Mouse (Mus musculus) heart, adult 8-10 months (tissue): ENCODE data around the gene Apba1. TPM values are rescaled to one million over a fixed set of nuclear protein-coding genes. Genes with fewer than 3 reads are reported as not detected.
A peak's percentile ranks its signal among the peaks of the same experiment; 100 is the strongest.

ENCODE experiments used
- DNase-seq: peaks from one replicate; pipeline ENCODE4 v3.0.0; 2022; ENCODE audit warnings: low spot score
- total RNA-seq, 4 experiments: library from RNA; stranded (reverse); gene quantifications; 2 replicates each; pipeline ENCODE4 v1.2.4; 2022

Gene Apba1
- total RNA-seq, 4 experiments from 2014 or later = 2.7 to 3.8 (median 3.4) TPM

DNA sequence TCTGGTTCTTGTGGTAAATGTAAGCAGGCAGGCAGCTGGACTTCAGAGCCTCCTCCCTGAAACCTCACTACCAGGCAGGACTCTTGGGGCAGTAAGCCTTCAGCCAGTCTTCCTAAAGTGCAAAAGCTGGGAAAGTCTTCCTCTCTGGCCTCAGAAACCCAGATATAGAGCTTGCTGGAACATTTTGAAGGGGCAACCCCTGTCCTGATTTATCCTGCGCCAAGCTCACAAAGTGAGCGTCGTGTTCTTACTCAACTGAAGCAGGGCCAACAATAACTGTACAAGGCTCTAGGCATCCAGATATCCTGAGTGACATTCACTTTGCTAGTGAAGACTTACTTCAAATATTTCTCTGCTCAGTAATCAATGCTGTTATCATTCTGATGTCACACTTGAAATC lies 211.7 kb downstream of the Apba1 start:
- DNase-seq = no peak

DNA sequence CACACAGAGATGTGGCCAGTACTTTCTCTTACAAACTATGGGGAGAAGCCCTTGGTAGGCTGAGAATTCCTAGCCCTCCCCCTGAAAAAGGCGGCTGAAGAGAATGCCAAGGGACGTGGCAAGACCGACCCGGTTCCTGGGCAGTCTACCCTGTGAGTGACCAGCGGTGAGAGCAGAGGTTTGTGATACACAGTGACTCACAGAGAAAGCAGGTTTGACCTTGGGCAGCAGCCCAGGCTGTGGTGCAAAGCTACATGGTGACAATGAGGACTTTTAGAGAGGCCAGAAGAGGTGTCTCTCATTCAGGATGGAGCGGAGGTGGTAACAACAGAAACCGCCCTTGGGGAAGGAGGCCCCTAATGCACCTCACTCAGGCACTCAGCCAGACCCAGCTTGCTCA lies 212.7 kb downstream of the Apba1 start:
- no peak for DNase-seq

DNA sequence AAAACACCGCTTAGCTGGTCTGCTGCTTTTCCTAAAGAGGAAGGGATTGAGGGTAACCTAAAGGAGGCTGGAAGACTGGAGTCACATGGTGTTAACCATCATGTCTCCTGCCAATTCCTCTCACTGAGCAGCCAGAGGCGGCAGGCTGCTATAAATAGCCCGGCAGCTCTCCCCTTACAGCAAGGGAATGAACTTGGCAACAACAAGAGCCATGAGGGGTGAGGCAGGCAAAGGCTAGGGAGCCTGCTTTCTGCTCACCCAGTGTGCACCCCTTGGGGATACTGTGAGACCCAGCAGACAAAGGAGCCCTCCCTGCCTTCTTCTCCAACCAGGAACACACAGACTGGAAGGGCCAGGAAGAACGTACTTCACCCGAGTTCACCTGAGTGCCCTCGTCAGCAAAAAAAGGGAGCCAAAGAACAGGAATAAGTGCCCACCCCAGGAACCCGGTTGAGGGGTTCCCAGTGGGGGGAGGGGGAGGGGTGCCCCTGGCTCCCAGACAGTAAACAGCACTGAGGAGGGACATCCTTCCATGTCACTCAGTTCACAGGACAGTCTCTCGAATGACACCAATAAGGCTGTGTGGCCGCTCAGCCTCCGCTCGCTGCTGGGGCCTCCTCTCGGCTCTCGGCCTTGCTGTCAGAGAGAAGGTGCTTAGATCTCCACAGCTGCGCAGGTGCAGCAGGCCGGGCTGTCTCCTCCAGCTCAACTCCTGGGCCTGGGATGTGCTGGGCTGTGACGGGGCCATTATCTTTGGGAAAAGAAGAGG lies 214.4 kb downstream of the Apba1 start:
- DNase-seq = peak; percentile 65

DNA sequence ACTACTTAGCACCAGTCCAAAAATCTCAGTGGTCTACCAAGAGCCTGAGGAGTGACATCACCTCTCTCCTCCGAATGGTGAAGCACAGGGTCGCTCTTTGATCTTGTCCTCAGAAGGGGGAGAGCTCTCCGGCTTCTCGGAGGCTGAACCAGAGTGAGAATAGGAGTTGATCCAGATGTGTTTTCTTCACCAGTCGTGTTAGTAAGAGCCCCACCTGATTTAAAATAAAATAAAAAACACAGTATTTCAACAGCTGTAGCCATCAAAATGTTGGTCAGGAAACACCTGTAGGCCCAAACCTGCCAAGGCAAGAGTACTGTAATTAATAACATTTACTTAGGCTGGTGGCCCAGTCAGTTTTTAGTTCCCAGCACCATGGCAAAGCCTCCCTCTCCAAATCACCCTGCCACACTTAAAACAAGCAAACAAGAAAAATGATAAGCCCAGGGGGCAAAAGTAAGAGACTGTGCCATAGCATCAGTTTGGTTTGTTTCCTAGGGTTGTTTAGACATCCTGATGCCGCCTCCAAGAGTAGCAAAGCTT lies 219.3 kb downstream of the Apba1 start:
- no peak for DNase-seq

DNA sequence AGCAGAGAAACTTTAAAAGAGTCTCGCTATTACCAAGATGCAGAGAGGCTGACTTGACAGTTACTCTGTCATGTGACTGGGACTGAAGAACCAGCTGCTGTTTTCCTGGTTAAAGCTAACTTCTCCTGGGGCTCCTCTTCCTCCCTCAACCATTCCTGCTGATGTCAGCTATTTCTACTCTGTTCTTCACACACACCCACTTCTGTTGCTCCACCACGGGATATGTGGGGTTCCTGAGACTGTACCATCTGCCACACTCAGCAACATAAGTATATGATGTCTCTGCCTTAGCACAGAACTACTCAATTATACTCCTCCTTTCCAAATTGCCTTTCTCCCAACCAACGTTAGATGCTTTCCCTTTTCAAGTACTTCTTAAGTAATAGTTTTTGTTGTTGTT lies 221.9 kb downstream of the Apba1 start:
- DNase-seq = no peak

DNA sequence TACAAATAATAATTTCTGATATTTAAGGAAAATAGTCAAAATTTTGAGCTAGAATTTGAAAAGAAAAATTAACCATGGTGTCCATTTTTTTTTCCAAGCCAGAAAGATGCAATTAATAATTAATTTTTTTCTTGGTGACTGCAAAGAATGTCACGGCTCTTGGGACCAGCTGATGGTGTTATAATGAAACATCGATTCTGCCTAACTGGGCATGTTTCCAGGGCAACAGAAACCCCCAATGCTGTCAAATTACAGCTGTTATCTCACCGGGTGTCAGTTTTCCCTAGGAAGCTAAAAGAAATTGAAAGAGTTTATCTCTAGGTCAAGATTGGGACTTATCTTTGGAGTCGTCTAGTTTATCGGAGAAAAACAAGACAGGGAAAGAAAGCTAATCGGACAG lies 225.5 kb downstream of the Apba1 start:
- no peak for DNase-seq

DNA sequence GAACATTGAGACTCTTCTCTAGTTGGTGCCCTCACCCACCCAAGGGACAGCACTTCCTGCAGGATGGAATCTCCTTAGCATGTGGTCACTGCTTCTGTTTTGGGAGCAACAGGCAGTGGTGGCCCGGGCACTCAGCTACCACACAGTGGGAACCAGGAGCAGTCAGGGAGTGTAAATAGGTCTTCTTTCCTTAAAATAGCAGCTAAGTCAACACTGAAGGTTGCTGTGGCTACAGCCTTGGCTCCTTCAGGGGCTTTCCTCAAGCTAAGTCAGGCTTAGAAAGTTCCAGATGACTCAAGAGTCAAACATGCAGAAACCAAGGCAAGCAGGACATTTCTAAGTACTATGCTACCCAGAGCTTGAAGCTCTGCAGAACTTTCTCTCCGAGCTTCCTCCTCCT lies 228.6 kb downstream of the Apba1 start:
- DNase-seq = peak; percentile 19

DNA sequence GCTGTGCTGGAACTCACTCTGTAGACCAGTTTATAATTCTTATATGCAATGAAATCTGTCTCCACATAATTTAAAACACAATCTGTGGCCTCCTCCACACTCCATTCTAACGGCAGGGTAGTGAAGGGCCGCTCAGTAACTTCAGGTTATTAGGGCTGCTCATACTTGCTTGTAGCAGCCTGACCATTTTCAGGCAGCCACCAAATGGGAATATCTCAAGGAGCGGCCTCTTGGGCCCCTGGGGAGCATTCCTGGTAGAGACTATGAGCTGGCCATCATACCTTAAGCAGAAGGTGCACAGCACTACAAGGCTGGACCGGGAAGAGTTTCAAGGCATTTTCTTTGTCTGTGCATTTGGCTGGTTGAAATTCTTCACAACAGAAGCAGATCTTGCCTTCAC lies 229.5 kb downstream of the Apba1 start:
- no peak for DNase-seq

DNA sequence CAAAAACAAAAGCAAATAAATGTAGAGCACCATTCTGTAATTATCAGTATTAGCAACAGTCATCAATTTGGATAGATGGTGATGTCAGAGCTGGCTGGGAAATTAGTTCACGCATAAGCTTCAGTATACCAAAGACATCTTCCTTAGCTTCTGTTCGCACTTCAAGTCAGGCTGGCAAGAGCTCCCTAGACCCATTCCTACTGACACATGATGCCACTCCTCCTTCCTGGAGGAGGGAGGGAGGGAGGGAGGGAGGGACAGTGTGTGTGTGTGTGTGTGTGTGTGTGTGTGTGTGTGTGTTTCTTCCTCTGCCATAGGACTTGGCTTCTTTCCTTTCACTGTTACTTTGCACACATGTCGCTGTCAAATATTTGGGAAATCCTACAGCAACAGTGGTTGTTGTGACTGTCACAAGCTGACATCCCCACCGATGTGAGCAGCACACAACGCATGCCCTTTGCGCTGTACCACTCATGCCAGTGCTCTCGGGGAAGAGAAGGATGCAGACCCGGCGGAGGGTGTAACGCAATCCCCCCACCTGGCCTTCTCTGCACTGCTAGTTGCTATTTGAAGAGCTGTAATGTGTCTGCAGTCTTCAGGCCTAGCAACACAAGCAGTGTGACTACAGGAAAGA lies 237.2 kb downstream of the Apba1 start:
- no peak for DNase-seq

Other genes with a start within 250 kb of the Apba1 start
- not detected for gene 1700028P14Rik, start 106.1 kb upstream of the Apba1 start, total RNA-seq
- 10 to 100 TPM; 16.4 to 24.8 (median 21.4) TPM for gene Ptar1, start 71.5 kb upstream of the Apba1 start, total RNA-seq